Mouse (Mus musculus) MEL (cell line): ENCODE data around the gene Btg2. TPM values are rescaled to one million over a fixed set of nuclear protein-coding genes. Genes with fewer than 3 reads are reported as not detected.

ENCODE experiments used
- DNase-seq: peaks from one replicate; pipeline ENCODE4 v3.0.0; 2011; ENCODE audit warnings: low read depth, low spot score
- H3K27ac ChIP-seq: 2 replicates; pipeline ENCODE4 v1.5.1; 2012; ENCODE audit warnings: low read depth, mild to moderate bottlenecking, control low read depth, low read length, moderate library complexity; ENCODE audit not compliant: control insufficient read depth
- H3K27me3 ChIP-seq, 2 experiments: fragments of 150-350 bp in 1 of 2; sonication (generic) in 1 of 2; 2 replicates each; pipeline ENCODE4 v1.6.1; 2012; ENCODE audit warnings: low read length in 2 of 2, mild to moderate bottlenecking in 2 of 2, improper control_type of control experiment in 1 of 2, moderate library complexity in 1 of 2; ENCODE audit not compliant: insufficient read depth in 2 of 2, control insufficient read depth in 1 of 2
- H3K36me3 ChIP-seq, 2 experiments: 2 replicates each; pipeline ENCODE4 v1.6.1; 2012 to 2014; ENCODE audit warnings: low read length in 2 of 2, improper control_type of control experiment in 1 of 2, inconsistent platforms in 1 of 2, mild to moderate bottlenecking in 1 of 2; ENCODE audit not compliant: insufficient read depth in 2 of 2, control insufficient read depth in 1 of 2
- H3K4me1 ChIP-seq, 2 experiments: fragments of 150-350 bp in 1 of 2; sonication (generic) in 1 of 2; 2 replicates each; pipeline ENCODE4 v1.6.1; 2012; ENCODE audit warnings: low read length in 2 of 2, improper control_type of control experiment in 1 of 2, mild to moderate bottlenecking in 1 of 2; ENCODE audit not compliant: insufficient read depth in 2 of 2, control insufficient read depth in 1 of 2
- H3K4me3 ChIP-seq, 2 experiments: fragments of 150-350 bp in 1 of 2; sonication (generic) in 1 of 2; 2 replicates each; pipeline ENCODE4 v1.5.1; 2012; ENCODE audit warnings: low read depth in 2 of 2, low read length in 2 of 2, mild to moderate bottlenecking in 2 of 2, moderate library complexity in 2 of 2, control low read depth in 1 of 2, improper control_type of control experiment in 1 of 2; ENCODE audit not compliant: control insufficient read depth in 1 of 2, insufficient read depth in 1 of 2
- H3K79me2 ChIP-seq: 2 replicates; pipeline ENCODE4 v1.6.1; 2012; ENCODE audit warnings: mild to moderate bottlenecking, low read length, moderate library complexity; ENCODE audit not compliant: control insufficient read depth, poor library complexity, insufficient read depth
- H3K9ac ChIP-seq: 2 replicates; pipeline ENCODE4 v1.6.1; 2012; ENCODE audit warnings: low read depth, mild to moderate bottlenecking, control low read depth, low read length, moderate library complexity; ENCODE audit not compliant: control insufficient read depth, poor library complexity, severe bottlenecking
- H3K9me3 ChIP-seq: fragments of 150-350 bp; sonication (generic); replicated peaks from 2 replicates; pipeline ENCODE4 v1.6.1; 2012; ENCODE audit warnings: mild to moderate bottlenecking, low read length, improper control_type of control experiment, moderate library complexity; ENCODE audit not compliant: insufficient read depth
- BHLHE40 ChIP-seq: IDR thresholded peaks from 2 replicates; pipeline ENCODE4 v1.6.1; 2012; ENCODE audit warnings: low read depth, mild to moderate bottlenecking, inconsistent platforms, low read length, improper control_type of control experiment, borderline replicate concordance
- CHD1 ChIP-seq: IDR thresholded peaks from 2 replicates; pipeline ENCODE4 v1.6.1; 2012; ENCODE audit warnings: low read depth, mild to moderate bottlenecking, inconsistent platforms, low read length, improper control_type of control experiment
- CTCF ChIP-seq, 3 experiments: IDR thresholded peaks in 2 of 3; conservative IDR thresholded peaks in 1 of 3; 2 replicates each; pipeline ENCODE4 v1.5.1; 2011 to 2012; ENCODE audit warnings: low read length in 3 of 3, low read depth in 2 of 3, mild to moderate bottlenecking in 2 of 3, improper control_type of control experiment in 1 of 3, inconsistent platforms in 1 of 3, mixed read lengths in 1 of 3, moderate library complexity in 1 of 3; ENCODE audit not compliant: control insufficient read depth in 1 of 3, insufficient read depth in 1 of 3, poor library complexity in 1 of 3, severe bottlenecking in 1 of 3
- E2F4 ChIP-seq: IDR thresholded peaks from 2 replicates; pipeline ENCODE4 v1.6.1; 2011; ENCODE audit warnings: low read depth, low read length, improper control_type of control experiment, borderline replicate concordance
- EP300 ChIP-seq, 2 experiments: IDR thresholded peaks; 2 replicates each; pipeline ENCODE4 v1.6.1; 2011; ENCODE audit warnings: improper control_type of control experiment in 2 of 2, low read length in 2 of 2, low read depth in 1 of 2, mild to moderate bottlenecking in 1 of 2
- ETS1 ChIP-seq: IDR thresholded peaks from 2 replicates; pipeline ENCODE4 v1.6.1; 2012; ENCODE audit warnings: low read depth, mild to moderate bottlenecking, inconsistent platforms, low read length, improper control_type of control experiment, moderate library complexity
- GATA1 ChIP-seq: IDR thresholded peaks from 2 replicates; pipeline ENCODE4 v1.6.1; 2011; ENCODE audit warnings: low read depth, low read length, improper control_type of control experiment
- JUND ChIP-seq: IDR thresholded peaks from 2 replicates; pipeline ENCODE4 v1.6.1; 2011; ENCODE audit warnings: low read depth, mild to moderate bottlenecking, improper control_type of control experiment, low read length
- MAFK ChIP-seq: IDR thresholded peaks from 2 replicates; pipeline ENCODE4 v1.6.1; 2011; ENCODE audit warnings: low read depth, mild to moderate bottlenecking, low read length, improper control_type of control experiment, borderline replicate concordance
- MAX ChIP-seq: IDR thresholded peaks from 2 replicates; pipeline ENCODE4 v1.6.1; 2011; ENCODE audit warnings: low read length, improper control_type of control experiment
- MEF2A ChIP-seq: IDR thresholded peaks from 2 replicates; pipeline ENCODE4 v1.6.1; 2014; ENCODE audit warnings: low read depth, mild to moderate bottlenecking, inconsistent platforms, low read length, improper control_type of control experiment; ENCODE audit not compliant: poor library complexity, insufficient replicate concordance, severe bottlenecking; ENCODE audit errors: extremely low read depth
- NRF1 ChIP-seq: IDR thresholded peaks from 2 replicates; pipeline ENCODE4 v1.6.1; 2014; ENCODE audit warnings: low read depth, mild to moderate bottlenecking, inconsistent platforms, low read length, improper control_type of control experiment, moderate library complexity; ENCODE audit not compliant: poor library complexity, insufficient read depth, severe bottlenecking
- POLR2A ChIP-seq, 2 experiments: IDR thresholded peaks; 2 replicates each; pipeline ENCODE4 v1.6.1; 2011 to 2012; ENCODE audit warnings: low read length in 2 of 2, mild to moderate bottlenecking in 2 of 2, control low read depth in 1 of 2, improper control_type of control experiment in 1 of 2, low read depth in 1 of 2, moderate library complexity in 1 of 2; ENCODE audit not compliant: control insufficient read depth in 1 of 2, insufficient read depth in 1 of 2, poor library complexity in 1 of 2
- POLR2AphosphoS2 ChIP-seq: IDR thresholded peaks from 2 replicates; pipeline ENCODE4 v1.6.1; 2011; ENCODE audit warnings: low read length, improper control_type of control experiment
- RAD21 ChIP-seq: IDR thresholded peaks from 2 replicates; pipeline ENCODE4 v1.6.1; 2011; ENCODE audit warnings: mild to moderate bottlenecking, low read depth, low read length, improper control_type of control experiment
- SMC3 ChIP-seq: IDR thresholded peaks from 2 replicates; pipeline ENCODE4 v1.6.1; 2011; ENCODE audit warnings: low read depth, low read length, improper control_type of control experiment
- TAL1 ChIP-seq: IDR thresholded peaks from 2 replicates; pipeline ENCODE4 v1.6.1; 2012; ENCODE audit warnings: mild to moderate bottlenecking, inconsistent platforms, low read length, moderate library complexity, mixed read lengths
- TCF12 ChIP-seq: IDR thresholded peaks from 2 replicates; pipeline ENCODE4 v1.6.1; 2014; ENCODE audit warnings: low read depth, mild to moderate bottlenecking, inconsistent platforms, low read length, improper control_type of control experiment, moderate library complexity
- USF1 ChIP-seq: IDR thresholded peaks from 2 replicates; pipeline ENCODE4 v1.6.1; 2014; ENCODE audit warnings: low read depth, mild to moderate bottlenecking, inconsistent platforms, low read length, improper control_type of control experiment, moderate library complexity
- ZNF384 ChIP-seq: IDR thresholded peaks from 2 replicates; pipeline ENCODE4 v1.6.1; 2012; ENCODE audit warnings: low read depth, mild to moderate bottlenecking, inconsistent platforms, low read length, improper control_type of control experiment
- polyA plus RNA-seq, 2 experiments: library from polyadenylated mRNA; stranded (reverse) in 1 of 2; unstranded in 1 of 2; fragments of >175 nt in 1 of 2; fragments of >200 nt in 1 of 2; gene quantifications; 2 replicates each; pipeline versions ENCODE4 v1.2.1 to v1.2.4; 2012; ENCODE audit warnings: low replicate concordance in 2 of 2, low read depth in 1 of 2; ENCODE audit not compliant: insufficient read length in 2 of 2, insufficient read depth in 1 of 2, missing spikeins in 1 of 2
- total RNA-seq: library from RNA; depleted of rRNA; stranded (reverse); fragments of 300-350 nt; gene quantifications from 2 replicates; pipeline ENCODE4 v1.2.3, GENCODE M21; 2012

Gene Btg2
- total and polyA plus RNA-seq, 3 experiments: 2.1 to 3.6 TPM; not detected in 1

GRCm38 (mm10) chr1:134064296-134064831 is 14.6 kb downstream of the Btg2 start:
- Histone ChIP-seq H3K27me3 (no peaks in the 10 kb centered on the region), H3K9me3 (no peaks in the 10 kb centered on the region), H3K27ac (no peak overlapping the region), H3K79me2 (no peaks in the 10 kb centered on the region; the same call in 1 of the 2 replicates), H3K4me3 (no peak overlapping the region), H3K4me1 (peaks cover 9 to 36% of the 10 kb centered on the region in 2 experiments), H3K9ac (no peak overlapping the region), H3K36me3 (peaks cover 0 to 18% of the 10 kb centered on the region in 2 experiments; a peak in 2 of 4 replicates)
- TF ChIP-seq JUND: no peak
- TF ChIP-seq NRF1: no peak
- no peak for TF ChIP-seq ZNF384
- TF ChIP-seq E2F4: no peak
- TF ChIP-seq ETS1: no peak
- TF ChIP-seq CTCF (IDR thresholded peaks at IDR 0.05 in 2 of 3, conservative IDR thresholded peaks at IDR 0.05 in 1 of 3; ENCODE audit: control insufficient read depth in 1 of 3, insufficient read depth in 1 of 3, low read depth in 2 of 3, low read length in 3 of 3, poor library complexity in 1 of 3, severe bottlenecking in 1 of 3): no peak
- no peak for TF ChIP-seq POLR2AphosphoS2
- TF ChIP-seq TAL1: no peak
- DNase-seq: no peak

GRCm38 (mm10) chr1:134063773-134064125 is 15.2 kb downstream of the Btg2 start:
- H3K27me3 ChIP-seq: no peaks in the 10 kb centered on the region
- no peak overlapping the region for H3K4me3 ChIP-seq
- H3K27ac ChIP-seq: no peak overlapping the region
- H3K79me2 ChIP-seq: no peaks in the 10 kb centered on the region; the same call in 1 of the 2 replicates
- peaks cover 0 to 18% of the 10 kb centered on the region in 2 experiments; a peak in 2 of 4 replicates for H3K36me3 ChIP-seq
- no peak for TF ChIP-seq USF1
- no peak for TF ChIP-seq EP300 (IDR thresholded peaks at IDR 0.05; ENCODE audit: low read depth in 1 of 2, low read length in 2 of 2)
- TF ChIP-seq POLR2A (IDR thresholded peaks at IDR 0.05; ENCODE audit: control insufficient read depth in 1 of 2, insufficient read depth in 1 of 2, low read depth in 1 of 2, low read length in 2 of 2, poor library complexity in 1 of 2): no peak
- no peak for TF ChIP-seq TCF12
- TF ChIP-seq MAFK: no peak
- TF ChIP-seq MEF2A: no peak
- no peak for TF ChIP-seq GATA1
- TF ChIP-seq BHLHE40: no peak
- no peak for TF ChIP-seq RAD21
- TF ChIP-seq SMC3: no peak
- TF ChIP-seq CHD1: no peak
- no peak for TF ChIP-seq MAX
- H3K9me3 ChIP-seq: no peaks in the 10 kb centered on the region
- H3K4me1 ChIP-seq: peaks cover 9 to 36% of the 10 kb centered on the region in 2 experiments
- no peak overlapping the region for H3K9ac ChIP-seq
- no peak for DNase-seq
